Mouse (Mus musculus) limb, embryonic 11.5 days (tissue): Measurements from ENCODE around the gene Trappc13. TPM values are rescaled to one million over a fixed set of nuclear protein-coding genes. Genes with fewer than 3 reads are reported as not detected.
A peak's percentile ranks its signal among the peaks of the same experiment; 100 is the strongest.

Experiments used
- ATAC-seq: fragments of 200-750 bp; cut with Nextera tagmentation; 2 replicates; pipeline ENCODE4 v1.8.0; 2017; ENCODE audit warnings: low read depth; ENCODE audit not compliant: insufficient number of reproducible peaks, low FRiP score, low TSS enrichment
- DNase-seq: peaks from one replicate; pipeline ENCODE4 v3.0.0-alpha.2; 2015; ENCODE audit warnings: low spot score
- H3K27ac ChIP-seq: fragments of 300-500 bp; sonication (generic); replicated peaks from 2 replicates; pipeline ENCODE4 v1.5.1; 2014; ENCODE audit warnings: low read depth, mild to moderate bottlenecking, low read length
- H3K27me3 ChIP-seq: fragments of 300-500 bp; sonication (generic); 2 replicates; pipeline ENCODE4 v1.6.1; 2014; ENCODE audit warnings: mild to moderate bottlenecking, low read length, mixed read lengths; ENCODE audit not compliant: control insufficient read depth, insufficient read depth
- H3K36me3 ChIP-seq: fragments of 300-500 bp; sonication (generic); 2 replicates; pipeline ENCODE4 v1.6.1; 2014; ENCODE audit warnings: mild to moderate bottlenecking, low read length, moderate library complexity, mixed read lengths; ENCODE audit not compliant: control insufficient read depth, insufficient read depth
- H3K4me1 ChIP-seq: fragments of 300-500 bp; sonication (generic); 2 replicates; pipeline ENCODE4 v1.6.1; 2014; ENCODE audit warnings: low read length, mixed read lengths; ENCODE audit not compliant: control insufficient read depth, insufficient read depth
- H3K4me2 ChIP-seq: fragments of 300-500 bp; sonication (generic); 2 replicates; pipeline ENCODE4 v1.6.1; 2014; ENCODE audit warnings: low read depth, mild to moderate bottlenecking, moderate library complexity; ENCODE audit not compliant: severe bottlenecking
- H3K4me3 ChIP-seq: fragments of 300-500 bp; sonication (generic); 2 replicates; pipeline ENCODE4 v1.5.1; 2014; ENCODE audit warnings: low read depth, low read length
- H3K9ac ChIP-seq: fragments of 300-500 bp; sonication (generic); 2 replicates; pipeline ENCODE4 v1.6.1; 2014; ENCODE audit warnings: mild to moderate bottlenecking, low read length
- H3K9me3 ChIP-seq: fragments of 300-500 bp; sonication (generic); 2 replicates; pipeline ENCODE4 v1.6.1; 2016; ENCODE audit warnings: low read length; ENCODE audit not compliant: control insufficient read depth
- WGBS: fragments of 180-500 bp; shearing (Covaris S2); extraction: QIAGEN DNeasy Blood & Tissue Kit; methylation state at CpG from one replicate; pipeline ENCODE4 v1.1.7; 2014; 5-methylcytosine and 5-hydroxymethylcytosine counted together
- polyA plus RNA-seq: library from polyadenylated mRNA; unstranded; fragments of >200 nt; fragmentation: Nextera tagmentation; extraction: Ambion mirVana; gene quantifications from 2 replicates; pipeline ENCODE4 v1.2.1, GENCODE M21; 2014

Trappc13 gene
- polyA plus RNA-seq, 1 experiment from 2014 or later = 63.6 TPM

- ATAC-seq (peak; percentile 81), DNase-seq (no peak)
- no peaks in the 10 kb centered on the region for H3K27me3 ChIP-seq
- H3K9ac ChIP-seq = peak overlapping the region; percentile 58
- 2% methylated on average over 35 of the region's 38 CpGs for WGBS
- no peaks in the 10 kb centered on the region for H3K9me3 ChIP-seq
- no peaks in the 10 kb centered on the region for H3K36me3 ChIP-seq
- H3K4me2 ChIP-seq = peak overlapping the region; percentile 88
- no peak overlapping the region for H3K27ac ChIP-seq
- no peaks in the 10 kb centered on the region for H3K4me1 ChIP-seq
- H3K4me3 ChIP-seq = peak overlapping the region; percentile 71
Observed at GRCm38 (mm10) chr13:104109816-104110521, 68.3 kb downstream of the Trappc13 start.

GRCm38 (mm10) chr13:104109288-104109815 lies 68.9 kb downstream of the Trappc13 start, which contains the start of the genes Nln and Sgtb:
Gene Nln (minus strand): TSS chr13:104109614.
Gene Sgtb (plus strand): TSS chr13:104109741.
- no peaks in the 10 kb centered on the region for H3K9me3 ChIP-seq
- ATAC-seq = peak; percentile 97
- H3K36me3 ChIP-seq = no peaks in the 10 kb centered on the region
- peak within 1 kb of the TSS; percentile 88 for H3K4me2 ChIP-seq
- no peak within 1 kb of the TSS for H3K27ac ChIP-seq
- DNase-seq = peak; percentile 91
- WGBS = under 1% methylated on average over 35 of the region's 44 CpGs
- no peaks in the 10 kb centered on the region for H3K4me1 ChIP-seq
- peak within 1 kb of the TSS; percentile 65 for H3K9ac ChIP-seq
- H3K4me3 ChIP-seq = peak within 1 kb of the TSS; percentile 71
- H3K27me3 ChIP-seq = no peaks in the 10 kb centered on the region

- no peaks in the 10 kb centered on the region for H3K4me1 ChIP-seq
- no peaks in the 10 kb centered on the region for H3K9me3 ChIP-seq
- ATAC-seq = no peak; the same call in 1 of the 2 replicates
- 2% methylated on average over 24 of the region's 24 CpGs for WGBS
- peak overlapping the region; percentile 65 for H3K9ac ChIP-seq
- no peak overlapping the region for H3K27ac ChIP-seq
- H3K4me2 ChIP-seq = peak overlapping the region; percentile 88
- H3K4me3 ChIP-seq = peak overlapping the region; percentile 71
- no peaks in the 10 kb centered on the region for H3K36me3 ChIP-seq
- peak; percentile 28 for DNase-seq
- H3K27me3 ChIP-seq = no peaks in the 10 kb centered on the region
Observed at GRCm38 (mm10) chr13:104108651-104109287, 69.5 kb downstream of the Trappc13 start.

- no peak for DNase-seq
- ATAC-seq = no peak
- Histone ChIP-seq H3K9ac (no peak overlapping the region), H3K27me3 (no peaks in the 10 kb centered on the region), H3K4me1 (no peaks in the 10 kb centered on the region), H3K36me3 (no peaks in the 10 kb centered on the region), H3K4me3 (no peak overlapping the region), H3K9me3 (no peaks in the 10 kb centered on the region), H3K27ac (no peak overlapping the region), H3K4me2 (no peak overlapping the region)
- 95% methylated on average over 5 of the region's 5 CpGs for WGBS
Observed at GRCm38 (mm10) chr13:104101606-104102235, 76.5 kb downstream of the Trappc13 start.

GRCm38 (mm10) chr13:104100416-104100815 lies 77.9 kb downstream of the Trappc13 start:
- 89% methylated on average over 4 of the region's 4 CpGs for WGBS
- no peak for ATAC-seq
- H3K27me3 ChIP-seq = no peaks in the 10 kb centered on the region
- no peak overlapping the region for H3K4me2 ChIP-seq
- no peaks in the 10 kb centered on the region for H3K4me1 ChIP-seq
- H3K27ac ChIP-seq = no peak overlapping the region
- H3K9me3 ChIP-seq = no peaks in the 10 kb centered on the region
- H3K4me3 ChIP-seq = no peak overlapping the region
- H3K9ac ChIP-seq = no peak overlapping the region
- H3K36me3 ChIP-seq = no peaks in the 10 kb centered on the region
- no peak for DNase-seq

- DNase-seq = no peak
Observed at GRCm38 (mm10) chr13:104097190-104097589, 81.1 kb downstream of the Trappc13 start.

GRCm38 (mm10) chr13:104095955-104096354 lies 82.3 kb downstream of the Trappc13 start:
- H3K9me3 ChIP-seq = no peaks in the 10 kb centered on the region
- no peak overlapping the region for H3K4me2 ChIP-seq
- DNase-seq (no peak), ATAC-seq (no peak)
- no peak overlapping the region for H3K4me3 ChIP-seq
- H3K4me1 ChIP-seq = no peaks in the 10 kb centered on the region
- H3K27me3 ChIP-seq = no peaks in the 10 kb centered on the region
- no peak overlapping the region for H3K27ac ChIP-seq
- WGBS = 76% methylated on average over 7 of the region's 7 CpGs
- H3K36me3 ChIP-seq = no peaks in the 10 kb centered on the region
- H3K9ac ChIP-seq = no peak overlapping the region

More at GRCm38 (mm10) chr13:104097190-104097589, 81.1 kb downstream of the Trappc13 start:
- 94% methylated on average over 7 of the region's 7 CpGs for WGBS
- Histone ChIP-seq H3K9me3 (no peaks in the 10 kb centered on the region), H3K27ac (no peak overlapping the region), H3K36me3 (no peaks in the 10 kb centered on the region), H3K4me2 (no peak overlapping the region), H3K9ac (no peak overlapping the region), H3K4me1 (no peaks in the 10 kb centered on the region), H3K4me3 (no peak overlapping the region), H3K27me3 (no peaks in the 10 kb centered on the region)
- ATAC-seq = no peak
